Mouse (Mus musculus) kidney, postnatal 25 days (tissue): Measurements from ENCODE around the gene Chchd5.

ENCODE experiments used
- DNase-seq, 2 experiments: peaks; one replicate each; pipeline ENCODE4 v3.0.0; 2021; ENCODE audit warnings: mixed read lengths in 2 of 2

Chchd5 gene

DNA sequence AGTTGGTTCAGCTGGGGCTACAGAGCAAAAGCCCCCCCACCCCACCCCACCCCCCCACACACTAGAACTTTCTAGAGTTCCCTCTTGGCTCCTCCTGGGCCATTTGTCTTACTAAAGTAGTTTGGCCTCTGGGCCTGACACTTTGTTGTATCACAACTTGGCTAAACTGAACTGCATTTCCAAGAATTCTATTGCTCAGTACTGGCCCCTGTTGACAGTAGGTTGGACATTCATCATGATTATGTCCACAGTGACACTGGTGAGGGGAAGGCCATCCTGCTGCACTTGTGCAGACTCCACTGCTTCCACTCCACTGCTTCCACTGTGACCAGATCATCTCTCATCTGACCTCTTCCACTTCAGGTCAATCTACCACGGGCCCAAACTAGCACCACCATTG, 23.3 kb downstream of the Chchd5 start:
- DNase-seq: no peak

DNA sequence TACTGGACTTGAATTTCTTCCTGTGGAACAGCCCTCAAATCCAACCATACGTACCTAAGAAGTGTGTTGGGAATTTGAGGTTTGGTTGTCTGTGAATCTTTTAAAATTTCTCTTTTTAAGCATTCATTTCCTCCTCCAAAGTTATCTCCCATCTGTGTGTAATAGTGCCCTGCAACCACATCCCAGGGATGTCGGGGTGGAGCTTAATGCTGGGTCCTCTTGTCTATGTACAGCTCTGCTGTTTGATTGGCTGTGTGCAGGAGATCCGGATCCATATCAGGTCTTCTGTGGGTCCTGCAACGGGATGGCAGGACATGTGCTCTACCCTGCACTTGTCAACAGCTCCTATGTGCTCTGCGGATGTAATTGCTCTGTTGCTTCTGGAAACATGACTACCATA, 35.3 kb downstream of the Chchd5 start:
- no peak for DNase-seq

DNA sequence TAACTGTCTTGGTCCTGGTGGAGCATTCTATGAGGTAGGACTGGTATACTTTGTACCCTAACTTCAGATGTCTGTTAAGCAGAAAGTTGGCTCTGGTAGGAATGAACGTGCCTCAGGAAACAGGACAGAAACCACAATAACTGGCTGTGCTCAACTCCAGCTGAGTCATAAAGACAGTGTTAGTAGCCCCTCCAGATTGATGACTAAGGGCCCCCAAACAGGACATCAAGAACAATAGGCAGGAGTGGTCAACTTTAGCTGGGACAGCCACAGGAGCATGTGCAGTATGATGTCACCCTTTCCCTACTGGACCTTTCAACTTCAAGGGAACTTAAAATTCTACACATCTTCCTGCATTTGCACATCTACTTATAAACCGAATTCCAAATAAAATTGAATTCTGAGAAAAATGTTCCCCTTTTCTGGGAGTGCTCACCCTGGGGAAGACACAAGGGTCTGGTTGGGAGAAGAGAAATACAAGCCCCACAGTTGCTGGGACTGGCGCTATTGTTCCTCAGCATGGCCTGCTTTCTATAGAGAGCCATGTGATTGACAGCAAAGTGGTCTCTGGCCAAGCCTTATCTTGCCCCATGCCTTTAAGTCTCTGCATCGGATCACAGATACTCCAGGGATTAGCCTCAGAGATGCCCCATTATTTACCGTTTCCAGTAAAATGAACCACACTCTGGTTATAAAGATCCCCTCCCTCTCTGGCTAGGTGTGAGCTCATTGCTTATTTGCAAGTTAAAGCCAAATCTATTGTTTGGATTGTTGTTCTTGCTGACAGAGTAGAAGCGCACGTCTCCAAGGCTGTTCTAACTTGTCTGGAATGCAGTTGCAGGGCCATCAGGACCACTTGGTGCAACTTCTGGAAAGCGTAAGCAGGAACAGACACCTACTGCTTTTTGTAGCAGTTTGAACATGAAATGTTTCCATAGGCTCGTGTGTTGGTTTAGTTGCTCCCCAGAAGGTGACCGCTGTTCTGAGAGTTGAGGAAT, 37.3 kb downstream of the Chchd5 start:
- no peak for DNase-seq

DNA sequence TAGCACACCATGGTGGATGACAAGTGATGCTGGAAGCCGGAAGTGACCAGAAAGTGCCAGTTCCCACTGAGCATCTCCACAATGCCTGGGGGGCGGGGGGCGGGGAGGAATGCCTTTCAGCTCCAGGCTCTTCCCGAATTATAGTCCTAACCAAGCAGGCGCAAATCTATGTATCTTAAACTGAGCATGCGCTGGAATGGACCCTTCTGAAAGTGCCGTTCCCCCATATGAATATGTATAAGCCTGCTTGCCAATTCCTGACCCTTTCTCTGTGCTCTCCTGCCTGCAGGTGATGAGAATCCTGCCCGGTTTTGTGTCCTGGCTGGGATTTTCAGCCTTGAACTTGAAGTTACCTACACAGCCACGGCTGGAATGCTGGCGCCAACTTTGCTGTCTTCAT, 43.9 kb downstream of the Chchd5 start:
- no peak for DNase-seq

DNA sequence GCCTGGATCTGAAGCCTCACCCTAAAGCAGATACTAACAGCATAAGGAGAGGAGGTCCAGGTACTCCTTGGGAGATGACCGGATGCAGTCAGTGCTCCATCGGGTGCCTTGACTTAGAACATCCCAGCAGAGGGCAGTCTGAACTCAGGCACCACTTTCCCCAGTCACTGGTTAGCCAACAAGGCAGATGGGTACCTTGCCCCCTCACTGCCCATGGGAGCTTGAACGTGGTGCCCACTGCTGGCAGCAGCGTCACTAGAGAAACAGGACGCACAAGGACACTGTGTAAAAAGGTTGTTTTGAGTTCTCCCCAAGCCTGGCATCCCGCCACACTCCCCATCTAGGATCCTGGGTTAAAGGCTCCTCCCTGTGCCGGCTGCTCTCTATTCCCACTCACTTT, 45.0 kb downstream of the Chchd5 start:
- peak; percentile 74 to 78 for DNase-seq

DNA sequence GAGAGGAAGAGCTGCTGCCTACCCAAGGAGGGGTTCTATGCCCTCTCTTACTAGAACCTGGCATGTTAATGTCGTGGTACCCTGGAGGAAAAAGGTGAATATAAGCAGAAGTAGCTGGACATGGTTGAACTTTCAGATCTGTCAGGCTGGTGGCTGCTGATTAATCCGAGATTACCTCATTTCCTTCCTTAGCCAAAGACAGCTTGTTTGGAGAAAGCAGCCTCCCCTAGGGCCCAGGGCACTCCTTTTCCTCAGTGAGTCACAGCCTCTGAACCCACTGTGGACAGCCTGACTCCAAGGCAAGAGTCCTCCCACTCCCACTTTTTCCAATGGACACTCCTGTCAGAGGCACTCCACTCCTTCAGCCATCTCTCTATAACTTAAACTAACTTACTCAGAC, 46.1 kb downstream of the Chchd5 start:
- DNase-seq: peak in 1 of 2 experiments; percentile 45

DNA sequence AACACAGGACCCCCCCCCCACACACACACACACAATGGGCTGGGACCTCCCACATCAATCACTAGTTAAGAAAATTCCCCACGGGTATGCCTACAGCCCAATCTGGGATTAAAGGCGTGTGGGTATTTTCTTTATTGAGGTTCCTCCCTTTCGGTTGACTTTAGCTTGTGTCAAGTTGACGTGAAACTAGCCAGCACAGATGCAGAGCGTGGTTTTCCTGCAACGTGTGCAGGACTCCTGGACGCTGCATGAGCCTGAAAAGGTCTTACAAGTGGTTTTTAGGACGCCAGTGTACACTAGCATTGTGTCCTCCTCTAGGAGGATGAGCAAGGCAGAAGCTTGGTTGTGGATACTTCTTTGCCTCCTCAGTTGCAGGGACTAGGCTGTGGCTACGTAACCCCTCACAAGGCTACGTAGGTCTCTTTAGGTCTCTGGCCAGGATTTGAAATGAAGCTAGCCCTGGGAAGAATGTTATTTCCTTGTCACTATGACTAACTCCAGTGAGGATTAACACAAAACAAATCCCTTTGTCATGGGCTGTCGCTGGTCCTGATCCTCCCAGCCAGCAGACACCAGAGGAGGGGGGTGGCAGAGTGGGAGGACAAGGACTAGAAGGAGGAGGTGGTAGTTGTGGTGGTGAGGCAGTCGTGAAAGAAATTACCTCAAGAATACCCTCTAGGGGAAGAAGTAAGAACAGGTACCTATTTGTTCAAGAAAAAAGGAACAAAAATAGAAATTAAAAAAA, 47.3 kb downstream of the Chchd5 start:
- no peak for DNase-seq

DNA sequence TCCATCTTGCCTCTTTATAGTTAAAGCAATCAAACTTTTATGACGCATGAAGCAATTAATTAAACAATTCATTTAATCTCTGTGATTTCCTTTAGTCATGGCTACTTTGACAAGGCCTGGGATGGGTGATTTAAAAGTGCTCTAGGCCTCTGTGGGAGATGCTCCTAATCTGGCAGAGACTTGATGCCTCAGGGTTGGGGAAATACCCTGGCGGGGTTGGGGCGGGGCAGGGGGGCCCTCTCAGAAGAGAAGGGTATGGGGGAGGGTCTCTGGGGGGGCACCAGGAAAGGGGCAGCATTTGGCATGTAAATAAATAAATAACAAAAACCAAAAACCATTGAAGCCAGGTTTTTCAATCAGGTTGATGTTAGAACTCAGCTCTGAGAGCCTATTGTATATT, 48.2 kb downstream of the Chchd5 start:
- no peak for DNase-seq

DNA sequence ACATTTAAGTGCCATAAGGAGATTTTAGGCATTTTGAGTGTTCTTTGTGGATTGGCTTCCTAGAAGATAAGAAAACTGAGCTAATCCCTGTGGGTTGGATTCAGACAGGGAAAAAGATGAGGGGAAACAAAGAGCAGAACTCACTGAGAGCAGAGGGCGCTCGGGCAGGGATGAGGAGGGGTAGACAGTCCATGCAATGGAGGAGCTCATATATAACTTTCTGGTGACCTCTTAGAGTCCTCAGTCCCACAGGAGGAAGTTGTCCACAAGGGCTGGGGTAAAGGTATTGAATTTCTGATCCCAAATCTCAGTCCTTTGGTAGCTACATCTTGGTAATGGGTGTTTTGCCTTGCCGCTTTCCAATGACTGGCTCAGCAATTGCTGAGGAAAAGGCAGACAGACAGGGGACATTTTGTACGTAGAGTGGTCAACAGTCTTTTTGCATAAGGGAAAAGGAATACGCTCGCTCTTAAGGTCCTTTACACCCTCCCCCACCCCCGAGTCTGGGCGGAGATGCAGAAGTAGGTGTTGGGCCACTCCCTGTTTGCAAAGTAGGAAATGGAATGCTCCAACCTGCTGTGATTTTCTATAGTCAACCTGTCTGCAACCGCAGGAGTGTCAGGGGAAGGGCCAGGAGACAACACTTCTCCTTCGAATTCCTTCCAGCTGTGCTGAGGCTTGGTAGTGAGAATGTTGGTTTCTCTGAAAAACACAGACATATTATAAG, 48.8 kb downstream of the Chchd5 start:
- DNase-seq: no peak

DNA sequence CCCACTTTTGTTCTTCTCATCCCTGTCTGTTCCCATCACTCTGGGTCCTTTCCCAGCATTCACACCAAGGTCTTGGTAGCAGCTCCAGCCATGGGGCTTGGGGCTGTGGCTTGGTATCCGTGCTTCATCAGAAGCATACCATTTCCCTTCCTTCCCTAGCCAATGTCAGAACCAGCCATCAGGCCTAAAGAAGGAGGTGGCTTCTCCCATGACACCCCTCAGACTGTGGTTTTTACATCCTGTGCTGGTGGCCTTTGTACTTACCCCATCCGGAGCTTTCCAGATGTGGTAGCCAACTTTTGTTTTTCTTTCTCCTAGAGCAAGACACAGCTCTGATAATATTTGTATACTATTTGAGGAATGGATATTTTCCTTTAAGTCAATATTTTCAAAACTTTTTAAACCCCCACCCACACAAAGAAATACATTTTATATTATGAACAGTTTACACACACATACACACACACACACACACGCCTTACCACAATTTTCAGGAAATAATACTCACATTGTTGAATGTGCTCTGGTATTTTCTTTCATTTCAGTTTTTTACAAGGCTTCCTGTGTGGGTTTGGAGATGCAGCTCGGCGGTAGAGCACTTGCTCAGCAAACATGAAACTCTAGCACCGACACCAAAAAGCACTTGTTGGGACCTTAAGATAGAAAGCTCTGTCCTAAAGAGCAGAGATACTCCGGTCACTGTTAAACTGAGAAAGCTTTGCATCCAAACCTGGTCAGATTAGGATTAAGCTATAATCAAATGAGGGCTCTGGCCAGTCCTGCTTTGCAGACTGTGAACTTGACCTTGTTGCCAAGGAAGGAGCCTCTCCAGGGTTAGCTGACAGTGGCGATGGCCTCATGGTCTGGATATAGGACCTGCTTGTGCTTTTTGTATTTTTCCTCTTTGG, 50.7 kb downstream of the Chchd5 start:
- DNase-seq: no peak

DNA sequence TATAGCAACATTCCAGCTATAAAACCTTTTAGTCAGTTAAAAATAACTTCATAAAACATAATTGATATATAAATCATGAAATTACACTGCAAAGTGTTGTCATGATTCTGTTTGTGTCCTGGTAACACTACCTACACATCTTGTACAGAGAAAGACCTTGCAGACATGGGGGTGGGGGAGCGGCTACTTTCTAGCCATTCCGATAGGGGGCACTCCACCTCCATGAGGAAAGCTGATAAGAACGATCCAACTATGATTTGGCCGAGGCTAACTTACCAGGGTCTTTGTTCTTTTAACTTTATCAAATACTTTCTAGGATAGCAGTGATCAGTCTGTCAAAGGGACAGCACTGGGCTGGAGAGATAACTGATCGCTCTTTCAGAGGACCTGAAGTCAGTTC, 52.0 kb downstream of the Chchd5 start:
- DNase-seq: no peak

DNA sequence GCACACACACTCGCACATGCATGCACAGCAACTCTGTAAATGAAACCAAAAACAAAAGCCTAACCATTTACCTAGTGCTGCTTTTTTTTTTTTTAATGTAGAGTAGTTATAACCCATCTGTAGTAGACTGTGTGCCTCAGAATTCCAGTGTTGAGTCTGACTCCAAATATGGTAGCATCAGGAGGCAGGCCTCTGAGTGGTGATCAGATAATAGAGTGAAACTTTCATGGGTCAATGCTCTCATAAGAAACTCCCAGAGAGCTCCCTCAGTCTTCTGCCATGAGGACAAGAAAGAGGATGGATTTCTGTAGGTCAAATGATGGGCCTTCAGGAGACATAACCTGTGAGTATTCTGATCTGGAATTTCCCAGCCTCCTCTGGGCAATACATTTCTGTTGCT, 52.9 kb downstream of the Chchd5 start:
- DNase-seq: no peak

DNA sequence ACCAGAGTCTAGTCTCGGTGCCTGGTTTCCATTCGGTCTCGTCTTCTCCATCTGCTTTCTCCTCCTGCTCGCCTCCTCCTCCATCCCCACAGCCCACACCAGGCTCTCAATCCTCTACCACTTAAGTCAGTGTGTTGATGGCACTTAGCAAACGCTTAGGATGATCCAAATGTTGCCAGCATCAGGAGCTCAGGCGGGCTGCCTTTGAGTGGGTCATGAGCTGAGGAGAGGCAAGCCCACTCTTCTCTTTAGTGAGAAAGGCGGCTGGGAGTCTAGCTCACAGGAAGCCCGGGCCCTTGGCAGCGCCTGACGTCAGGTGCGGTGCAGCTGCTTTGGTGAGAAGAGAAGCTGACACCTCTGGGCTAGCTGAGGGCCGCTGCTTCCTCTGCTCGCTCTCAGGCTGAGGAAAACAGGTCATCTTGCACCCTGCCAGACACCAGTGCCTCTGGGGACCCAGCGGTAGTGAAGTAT, 54.1 kb downstream of the Chchd5 start:
- no peak for DNase-seq
